Mouse (Mus musculus) lung, postnatal 0 days (tissue): ENCODE results near the gene Fam219b.
A peak's percentile ranks its signal among the peaks of the same experiment; 100 is the strongest.

Source experiments
- CTCF ChIP-seq: IDR thresholded peaks from 2 replicates; pipeline ENCODE4 v1.5.1; 2016; ENCODE audit warnings: antibody characterized with exemption, mild to moderate bottlenecking
- EP300 ChIP-seq: IDR thresholded peaks from 2 replicates; pipeline ENCODE4 v1.6.1; 2016; ENCODE audit warnings: antibody characterized with exemption, mild to moderate bottlenecking, control low read depth

DNA sequence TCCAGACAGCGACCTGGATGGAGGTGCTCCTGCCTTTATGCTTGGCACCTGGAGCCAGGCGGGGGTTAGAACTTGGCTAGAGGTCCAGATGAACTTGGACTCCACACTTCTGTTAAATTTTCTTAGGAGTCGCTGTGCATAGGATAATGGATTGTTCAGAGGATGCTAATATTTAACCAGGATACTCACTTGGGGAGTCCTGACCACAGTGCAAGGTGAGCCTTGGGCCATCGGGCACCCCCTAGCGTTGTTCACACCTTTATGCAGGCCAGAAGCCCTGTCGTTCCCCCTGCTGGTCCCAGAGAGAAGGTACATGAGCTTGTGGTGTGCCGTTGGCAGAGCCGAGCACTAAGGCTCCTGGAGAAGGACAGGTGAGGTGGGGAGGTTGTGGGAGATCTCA is 29.5 kb downstream of the Fam219b start:
- TF ChIP-seq CTCF, result peak; percentile 64
- no peak for TF ChIP-seq EP300
